Mouse (Mus musculus) E14TG2a.4 (cell line): ENCODE data around the gene Igsf8.

ENCODE experiments used
- CTCF ChIP-seq: conservative IDR thresholded peaks from 2 replicates; pipeline ENCODE4 v1.5.1; 2014; ENCODE audit warnings: low read length
- NANOG ChIP-seq: IDR thresholded peaks from 2 replicates; pipeline ENCODE4 v1.6.1; 2014; ENCODE audit warnings: borderline replicate concordance, low read length, mixed read lengths
- POU5F1 ChIP-seq: IDR thresholded peaks from 2 replicates; pipeline ENCODE4 v1.6.1; 2014; ENCODE audit warnings: low read length, borderline replicate concordance

DNA sequence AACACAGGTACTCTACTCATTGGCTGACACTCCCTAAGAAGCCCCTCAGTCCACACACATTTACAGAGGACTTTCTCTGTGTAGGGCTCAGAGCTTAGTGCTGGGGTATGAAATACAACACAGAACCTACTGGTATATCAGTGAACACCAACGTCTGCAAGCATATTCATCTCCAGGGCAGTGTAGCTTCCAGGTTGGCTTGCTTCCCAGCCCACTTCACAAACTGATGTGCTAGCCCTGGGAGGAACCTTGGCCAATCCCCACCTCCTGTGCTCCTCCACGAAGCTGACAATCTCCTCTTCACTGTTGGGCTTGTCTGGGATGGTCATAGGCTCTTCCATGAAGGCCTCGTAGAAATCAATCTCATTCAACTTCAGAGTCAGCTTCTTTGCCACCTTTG, 46.7 kb upstream of the Igsf8 start:
- TF ChIP-seq CTCF (no peak), NANOG (no peak), POU5F1 (no peak)
